Mouse (Mus musculus): ENCODE measurements around the gene Rdh19.
"Not testable (repeated sequence)": the region's sequence is repeated elsewhere in the genome, so short reads cannot be mapped to it uniquely, and the experiment has no call there.

GRCm38 (mm10) chr10:127893163-127894022, 43.7 kb downstream of the Rdh19 start:
- TF ChIP-seq GATA1 (IDR thresholded peaks at IDR 0.05; ENCODE audit: borderline replicate concordance, low read length); FLI1 (IDR thresholded peaks at IDR 0.05; ENCODE audit: low read length): not testable (repeated sequence)

Measured in megakaryocyte, embryonic 14.5 days (primary cell).